Mouse (Mus musculus): ENCODE data around the gene Art3. TPM values are rescaled to one million over a fixed set of nuclear protein-coding genes. Genes with fewer than 3 reads are reported as not detected.

Art3 gene
- polyA plus RNA-seq, 1 experiment from 2014 or later, result 59.2 TPM

DNA sequence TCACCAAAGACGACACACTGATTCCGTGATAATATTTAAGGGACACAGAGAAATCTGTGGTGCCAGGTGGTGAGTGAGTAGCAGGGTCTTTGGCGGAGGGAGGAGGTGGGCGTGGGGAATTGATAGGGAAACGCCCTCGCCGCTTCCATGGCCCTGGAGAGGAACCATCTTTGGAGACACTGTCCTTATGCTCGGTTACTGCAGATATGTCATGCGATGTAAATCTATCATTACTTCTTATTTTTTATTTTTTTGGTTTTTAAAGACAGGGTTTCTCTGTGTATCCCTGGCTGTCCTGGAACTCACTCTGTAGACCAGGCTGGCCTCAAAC lies 50.7 kb downstream of the Art3 start:
- H3K27ac ChIP-seq (replicated peaks in 1 of 2; ENCODE audit: control insufficient read depth in 1 of 2, insufficient read depth in 1 of 2, low read depth in 2 of 2, low read length in 2 of 2), result no peak overlapping the region
- H3K27me3 ChIP-seq (ENCODE audit: control insufficient read depth, insufficient read depth, low read length), result no peaks in the 10 kb centered on the region
- ATAC-seq (ENCODE audit: insufficient number of reproducible peaks, insufficient read depth, low FRiP score, low read depth), result no peak
- WGBS, result 45% methylated on average over 9 of the region's 9 CpGs
- no peaks in the 10 kb centered on the region for H3K9me3 ChIP-seq (ENCODE audit: control insufficient read depth, low read length)
- H3K4me2 ChIP-seq (ENCODE audit: low read length), result no peak overlapping the region
- peaks cover 10 to 15% of the 10 kb centered on the region in 2 experiments for H3K4me1 ChIP-seq (ENCODE audit: control insufficient read depth in 2 of 2, insufficient read depth in 2 of 2, low read length in 2 of 2)
- no peak overlapping the region for H3K9ac ChIP-seq (ENCODE audit: low read length)
- H3K4me3 ChIP-seq (ENCODE audit: control insufficient read depth in 1 of 2, insufficient read depth in 1 of 2, low read depth in 1 of 2, low read length in 2 of 2), result no peak overlapping the region
- no peaks in the 10 kb centered on the region for H3K36me3 ChIP-seq (ENCODE audit: control insufficient read depth, insufficient read depth, low read length)

DNA sequence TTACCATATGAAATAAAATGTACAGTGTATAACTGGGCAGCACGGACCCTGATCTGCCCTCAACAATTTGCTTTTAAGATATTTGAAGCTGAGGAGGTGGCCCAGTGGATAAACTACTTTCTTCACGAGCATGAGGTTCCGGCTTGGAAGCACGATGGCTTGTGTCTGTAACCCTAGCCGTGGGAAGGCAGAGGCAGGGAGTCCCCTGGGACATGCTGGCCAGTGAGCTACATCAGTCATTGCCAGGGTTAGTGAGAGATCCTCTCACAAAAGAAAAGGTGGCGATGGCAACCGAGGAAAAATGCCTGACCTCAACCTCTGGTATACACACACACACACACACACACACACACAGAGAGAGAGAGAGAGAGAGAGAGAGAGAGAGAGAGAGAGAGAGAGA lies 52.1 kb downstream of the Art3 start:
- no peak for ATAC-seq (ENCODE audit: insufficient number of reproducible peaks, insufficient read depth, low FRiP score, low read depth)
- 47% methylated on average over 7 of the region's 7 CpGs for WGBS
- H3K4me3 ChIP-seq (ENCODE audit: control insufficient read depth in 1 of 2, insufficient read depth in 1 of 2, low read depth in 1 of 2, low read length in 2 of 2), result no peak overlapping the region
- H3K4me1 ChIP-seq (ENCODE audit: control insufficient read depth in 2 of 2, insufficient read depth in 2 of 2, low read length in 2 of 2), result peaks cover 15 to 23% of the 10 kb centered on the region in 2 experiments
- H3K9ac ChIP-seq (ENCODE audit: low read length), result no peak overlapping the region
- H3K36me3 ChIP-seq (ENCODE audit: control insufficient read depth, insufficient read depth, low read length), result no peaks in the 10 kb centered on the region
- no peak overlapping the region for H3K27ac ChIP-seq (replicated peaks in 1 of 2; ENCODE audit: control insufficient read depth in 1 of 2, insufficient read depth in 1 of 2, low read depth in 2 of 2, low read length in 2 of 2)
- no peaks in the 10 kb centered on the region for H3K27me3 ChIP-seq (ENCODE audit: control insufficient read depth, insufficient read depth, low read length)
- H3K4me2 ChIP-seq (ENCODE audit: low read length), result no peak overlapping the region
- H3K9me3 ChIP-seq (ENCODE audit: control insufficient read depth, low read length), result no peaks in the 10 kb centered on the region

DNA sequence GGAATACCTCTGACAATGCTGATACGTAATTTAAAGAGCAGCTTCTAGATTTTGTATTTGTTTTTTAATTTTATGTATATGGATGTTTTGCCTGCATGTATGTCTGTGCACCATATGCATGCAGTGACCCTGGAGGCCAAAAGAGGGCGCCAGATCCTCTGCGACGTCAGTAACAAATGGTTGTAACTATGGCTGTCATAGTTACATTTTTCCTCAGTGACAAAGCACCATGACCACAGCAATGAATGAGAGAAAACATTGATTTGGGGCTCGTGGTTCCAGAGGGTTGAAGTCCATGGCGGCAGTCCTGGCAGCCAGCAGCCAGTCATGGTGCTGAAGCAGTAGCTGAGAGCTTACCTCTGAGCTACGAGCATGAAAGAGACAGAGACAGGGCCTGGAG lies 53.2 kb downstream of the Art3 start:
- ATAC-seq (ENCODE audit: insufficient number of reproducible peaks, insufficient read depth, low FRiP score, low read depth), result no peak
- Histone ChIP-seq H3K9me3 (ENCODE audit: control insufficient read depth, low read length) (no peaks in the 10 kb centered on the region), H3K4me3 (ENCODE audit: control insufficient read depth in 1 of 2, insufficient read depth in 1 of 2, low read depth in 1 of 2, low read length in 2 of 2) (no peak overlapping the region), H3K4me2 (ENCODE audit: low read length) (no peak overlapping the region), H3K27me3 (ENCODE audit: control insufficient read depth, insufficient read depth, low read length) (no peaks in the 10 kb centered on the region), H3K4me1 (ENCODE audit: control insufficient read depth in 2 of 2, insufficient read depth in 2 of 2, low read length in 2 of 2) (peaks cover 15 to 24% of the 10 kb centered on the region in 2 experiments), H3K36me3 (ENCODE audit: control insufficient read depth, insufficient read depth, low read length) (no peaks in the 10 kb centered on the region), H3K27ac (replicated peaks in 1 of 2; ENCODE audit: control insufficient read depth in 1 of 2, insufficient read depth in 1 of 2, low read depth in 2 of 2, low read length in 2 of 2) (no peak overlapping the region), H3K9ac (ENCODE audit: low read length) (no peak overlapping the region)
- WGBS, result 52% methylated on average over 7 of the region's 7 CpGs

DNA sequence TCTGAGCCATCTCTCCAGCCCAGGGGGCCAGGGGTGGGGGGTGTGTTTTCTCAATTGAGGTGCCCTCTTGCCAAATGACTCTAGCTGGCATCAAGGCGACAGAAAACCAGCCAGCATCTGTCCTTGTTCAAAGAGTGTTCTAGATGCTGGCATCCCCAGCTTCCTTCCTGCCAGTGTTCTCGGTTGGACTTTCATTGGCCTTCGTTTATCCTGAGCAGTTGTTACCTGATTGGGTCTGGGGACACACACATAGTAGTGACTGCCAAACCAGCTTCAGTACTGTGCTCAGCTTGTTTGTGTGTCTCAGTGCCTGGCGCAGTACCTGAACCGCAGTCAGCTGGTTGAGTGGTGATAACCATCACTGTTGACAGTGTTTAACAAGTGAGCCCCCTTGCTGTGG lies 54.5 kb downstream of the Art3 start:
- 72% methylated on average over 5 of the region's 5 CpGs for whole genome bisulfite sequencing
- H3K4me1 ChIP-seq (ENCODE audit: control insufficient read depth in 2 of 2, insufficient read depth in 2 of 2, low read length in 2 of 2), result peaks cover 20 to 35% of the 10 kb centered on the region in 2 experiments
- H3K27me3 ChIP-seq (ENCODE audit: control insufficient read depth, insufficient read depth, low read length), result no peaks in the 10 kb centered on the region
- peak overlapping the region; percentile 60 for H3K4me2 ChIP-seq (ENCODE audit: low read length)
- H3K4me3 ChIP-seq (ENCODE audit: control insufficient read depth in 1 of 2, insufficient read depth in 1 of 2, low read depth in 1 of 2, low read length in 2 of 2), result no peak overlapping the region
- H3K9ac ChIP-seq (ENCODE audit: low read length), result no peak overlapping the region
- H3K27ac ChIP-seq (replicated peaks in 1 of 2; ENCODE audit: control insufficient read depth in 1 of 2, insufficient read depth in 1 of 2, low read depth in 2 of 2, low read length in 2 of 2), result peak overlapping the region; percentile 87 to 88
- H3K9me3 ChIP-seq (ENCODE audit: control insufficient read depth, low read length), result no peaks in the 10 kb centered on the region
- H3K36me3 ChIP-seq (ENCODE audit: control insufficient read depth, insufficient read depth, low read length), result no peaks in the 10 kb centered on the region
- no peak; the same call in 1 of the 2 replicates for ATAC-seq (ENCODE audit: insufficient number of reproducible peaks, insufficient read depth, low FRiP score, low read depth)

DNA sequence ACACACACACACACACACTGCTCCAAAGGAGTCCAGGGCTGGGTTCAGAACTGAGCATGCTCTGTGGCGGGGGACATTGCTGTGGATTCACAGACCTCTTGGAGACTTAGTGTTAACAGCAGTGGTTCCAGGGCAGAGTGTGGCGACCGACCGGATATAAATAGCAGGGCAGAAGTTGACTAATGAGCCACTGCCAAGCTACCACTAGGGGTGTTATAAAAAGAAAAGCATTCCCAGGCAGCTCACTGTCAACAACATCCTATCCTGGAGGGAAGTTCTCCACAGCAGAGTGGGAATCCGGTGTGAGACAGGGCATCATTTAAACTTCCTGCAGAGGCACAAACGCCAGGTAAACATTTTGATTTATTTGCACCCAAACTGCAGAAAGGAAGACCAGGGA lies 55.0 kb downstream of the Art3 start:
- Histone ChIP-seq H3K4me3 (ENCODE audit: control insufficient read depth in 1 of 2, insufficient read depth in 1 of 2, low read depth in 1 of 2, low read length in 2 of 2) (peak overlapping the region; percentile 23 to 29), H3K9ac (ENCODE audit: low read length) (peak overlapping the region; percentile 60; the same call in 1 of the 2 replicates), H3K36me3 (ENCODE audit: control insufficient read depth, insufficient read depth, low read length) (no peaks in the 10 kb centered on the region), H3K27ac (replicated peaks in 1 of 2; ENCODE audit: control insufficient read depth in 1 of 2, insufficient read depth in 1 of 2, low read depth in 2 of 2, low read length in 2 of 2) (peak overlapping the region; percentile 87 to 88), H3K27me3 (ENCODE audit: control insufficient read depth, insufficient read depth, low read length) (peaks cover 3% of the 10 kb centered on the region; the same call in 1 of the 2 replicates), H3K9me3 (ENCODE audit: control insufficient read depth, low read length) (no peaks in the 10 kb centered on the region), H3K4me2 (ENCODE audit: low read length) (peak overlapping the region; percentile 60), H3K4me1 (ENCODE audit: control insufficient read depth in 2 of 2, insufficient read depth in 2 of 2, low read length in 2 of 2) (peaks cover 22 to 34% of the 10 kb centered on the region in 2 experiments)
- WGBS, result 10% methylated on average over 6 of the region's 6 CpGs
- peak; percentile 66 for ATAC-seq (ENCODE audit: insufficient number of reproducible peaks, insufficient read depth, low FRiP score, low read depth)

DNA sequence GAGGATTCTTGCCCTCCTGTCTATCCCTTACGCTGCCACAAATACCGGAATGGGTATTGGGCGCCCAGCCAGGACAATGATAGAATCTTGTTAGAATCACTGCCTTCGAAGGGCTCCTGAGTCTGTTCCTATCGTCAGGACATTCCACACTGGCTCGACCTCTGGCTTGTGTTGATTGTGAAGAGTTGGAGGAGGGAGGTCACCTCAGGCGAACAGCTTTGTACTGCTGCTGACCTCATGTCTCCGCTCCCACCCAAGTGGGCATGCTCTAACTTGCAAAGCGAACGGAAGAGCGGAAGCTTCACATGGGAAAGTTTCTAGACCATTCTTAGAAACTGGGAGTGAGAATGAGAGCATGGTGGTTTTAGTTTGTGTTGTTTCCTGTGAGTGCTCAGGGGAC lies 55.8 kb downstream of the Art3 start:
- no peaks in the 10 kb centered on the region for H3K9me3 ChIP-seq (ENCODE audit: control insufficient read depth, low read length)
- WGBS, result 8% methylated on average over 11 of the region's 11 CpGs
- peak; percentile 61 for ATAC-seq (ENCODE audit: insufficient number of reproducible peaks, insufficient read depth, low FRiP score, low read depth)
- peak overlapping the region; percentile 87 to 88 for H3K27ac ChIP-seq (replicated peaks in 1 of 2; ENCODE audit: control insufficient read depth in 1 of 2, insufficient read depth in 1 of 2, low read depth in 2 of 2, low read length in 2 of 2)
- H3K9ac ChIP-seq (ENCODE audit: low read length), result peak overlapping the region; percentile 60; the same call in 1 of the 2 replicates
- peaks cover 28 to 33% of the 10 kb centered on the region in 2 experiments for H3K4me1 ChIP-seq (ENCODE audit: control insufficient read depth in 2 of 2, insufficient read depth in 2 of 2, low read length in 2 of 2)
- peaks cover 4% of the 10 kb centered on the region; the same call in 1 of the 2 replicates for H3K27me3 ChIP-seq (ENCODE audit: control insufficient read depth, insufficient read depth, low read length)
- H3K4me2 ChIP-seq (ENCODE audit: low read length), result peak overlapping the region; percentile 60
- H3K4me3 ChIP-seq (ENCODE audit: control insufficient read depth in 1 of 2, insufficient read depth in 1 of 2, low read depth in 1 of 2, low read length in 2 of 2), result peak overlapping the region; percentile 4 to 23; a peak in 3 of 4 replicates
- H3K36me3 ChIP-seq (ENCODE audit: control insufficient read depth, insufficient read depth, low read length), result no peaks in the 10 kb centered on the region

DNA sequence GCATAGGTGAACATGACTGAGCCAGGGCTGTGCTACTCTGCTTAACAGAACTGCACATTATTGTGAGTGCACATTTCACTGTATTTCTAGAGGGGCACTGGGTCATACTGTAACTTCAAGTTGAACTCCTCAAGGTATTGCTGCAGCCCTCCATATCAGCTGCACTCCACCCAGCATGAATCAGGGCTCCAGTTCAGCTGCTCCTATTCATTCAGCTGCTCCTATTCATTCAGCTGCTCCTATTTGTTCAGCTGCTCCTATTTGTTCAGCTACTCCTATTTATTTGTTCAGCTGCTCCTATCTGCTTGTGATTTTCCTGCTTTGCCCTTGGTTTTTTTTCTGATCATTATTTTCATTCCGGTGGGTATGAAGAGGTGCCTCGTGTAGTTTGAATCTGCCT lies 58.4 kb downstream of the Art3 start:
- H3K36me3 ChIP-seq (ENCODE audit: control insufficient read depth, insufficient read depth, low read length), result no peaks in the 10 kb centered on the region
- WGBS, result 65% methylated on average over 2 of the region's 2 CpGs
- H3K4me1 ChIP-seq (ENCODE audit: control insufficient read depth in 2 of 2, insufficient read depth in 2 of 2, low read length in 2 of 2), result peaks cover 29 to 36% of the 10 kb centered on the region in 2 experiments
- no peak overlapping the region; a peak in 1 of 4 replicates for H3K27ac ChIP-seq (replicated peaks in 1 of 2; ENCODE audit: control insufficient read depth in 1 of 2, insufficient read depth in 1 of 2, low read depth in 2 of 2, low read length in 2 of 2)
- H3K9me3 ChIP-seq (ENCODE audit: control insufficient read depth, low read length), result no peaks in the 10 kb centered on the region
- no peak for ATAC-seq (ENCODE audit: insufficient number of reproducible peaks, insufficient read depth, low FRiP score, low read depth)
- H3K4me3 ChIP-seq (ENCODE audit: control insufficient read depth in 1 of 2, insufficient read depth in 1 of 2, low read depth in 1 of 2, low read length in 2 of 2), result no peak overlapping the region
- H3K4me2 ChIP-seq (ENCODE audit: low read length), result peak overlapping the region; percentile 24
- peaks cover 4% of the 10 kb centered on the region; the same call in 1 of the 2 replicates for H3K27me3 ChIP-seq (ENCODE audit: control insufficient read depth, insufficient read depth, low read length)
- no peak overlapping the region for H3K9ac ChIP-seq (ENCODE audit: low read length)

DNA sequence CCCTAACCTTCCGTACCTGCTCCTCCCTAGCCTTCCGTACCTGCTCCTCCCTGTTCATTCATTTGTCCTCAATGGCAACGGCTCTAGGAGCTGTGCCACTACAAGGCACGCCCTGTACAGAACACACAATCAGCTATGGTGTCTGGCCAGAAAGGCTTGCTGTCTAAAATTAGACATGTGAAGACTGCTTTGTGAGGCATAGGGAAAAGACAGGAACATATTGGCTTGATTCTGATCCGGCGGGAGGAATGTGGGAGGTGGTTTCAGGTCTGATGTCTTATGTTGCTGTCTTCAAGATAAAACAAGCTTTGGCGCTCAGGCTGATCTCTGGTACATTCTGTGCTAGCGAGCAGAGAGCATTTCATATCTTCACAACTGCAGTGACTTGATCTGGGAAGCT lies 59.0 kb downstream of the Art3 start:
- Histone ChIP-seq H3K27me3 (ENCODE audit: control insufficient read depth, insufficient read depth, low read length) (peaks cover 4% of the 10 kb centered on the region; the same call in 1 of the 2 replicates), H3K4me2 (ENCODE audit: low read length) (peak overlapping the region; percentile 24), H3K9me3 (ENCODE audit: control insufficient read depth, low read length) (no peaks in the 10 kb centered on the region), H3K4me1 (ENCODE audit: control insufficient read depth in 2 of 2, insufficient read depth in 2 of 2, low read length in 2 of 2) (peaks cover 29 to 36% of the 10 kb centered on the region in 2 experiments), H3K27ac (replicated peaks in 1 of 2; ENCODE audit: control insufficient read depth in 1 of 2, insufficient read depth in 1 of 2, low read depth in 2 of 2, low read length in 2 of 2) (peak overlapping the region; percentile 26 to 63; a peak in 3 of 4 replicates), H3K9ac (ENCODE audit: low read length) (peak overlapping the region; percentile 21; the same call in 1 of the 2 replicates), H3K4me3 (ENCODE audit: control insufficient read depth in 1 of 2, insufficient read depth in 1 of 2, low read depth in 1 of 2, low read length in 2 of 2) (no peak overlapping the region; a peak in 1 of 4 replicates), H3K36me3 (ENCODE audit: control insufficient read depth, insufficient read depth, low read length) (no peaks in the 10 kb centered on the region)
- WGBS, result 19% methylated on average over 8 of the region's 8 CpGs
- no peak for ATAC-seq (ENCODE audit: insufficient number of reproducible peaks, insufficient read depth, low FRiP score, low read depth)

All from heart, embryonic 14.5 days (tissue).